Mouse (Mus musculus) midbrain, embryonic 14.5 days (tissue): ENCODE results near the gene Zfp787. TPM values are rescaled to one million over a fixed set of nuclear protein-coding genes. Genes with fewer than 3 reads are reported as not detected.
"Not testable (repeated sequence)": the region's sequence is repeated elsewhere in the genome, so short reads cannot be mapped to it uniquely, and the experiment has no call there.

Experiments
- ATAC-seq: fragments of 200-750 bp; cut with Nextera tagmentation; 2 replicates; pipeline ENCODE4 v1.8.0; 2017; ENCODE audit warnings: moderate number of reproducible peaks, moderate library complexity; ENCODE audit not compliant: low FRiP score, low TSS enrichment
- DNase-seq: peaks from one replicate; pipeline ENCODE4 v3.0.0-alpha.2; 2015
- H3K27ac ChIP-seq: fragments of 300-500 bp; sonication (generic); replicated peaks from 2 replicates; pipeline ENCODE4 v1.5.1; 2014; ENCODE audit warnings: mild to moderate bottlenecking, low read depth, low read length, moderate library complexity
- H3K27me3 ChIP-seq: fragments of 300-500 bp; sonication (generic); 2 replicates; pipeline ENCODE4 v1.6.1; 2014; ENCODE audit warnings: low read length, control low read depth, mixed read lengths; ENCODE audit not compliant: control insufficient read depth, insufficient read depth
- H3K36me3 ChIP-seq: fragments of 300-500 bp; sonication (generic); 2 replicates; pipeline ENCODE4 v1.6.1; 2014; ENCODE audit warnings: low read length, control low read depth; ENCODE audit not compliant: control insufficient read depth, insufficient read depth
- H3K4me1 ChIP-seq: fragments of 300-500 bp; sonication (generic); 2 replicates; pipeline ENCODE4 v1.6.1; 2014; ENCODE audit warnings: mild to moderate bottlenecking, antibody characterized with exemption, low read length, control low read depth; ENCODE audit not compliant: control insufficient read depth, insufficient read depth
- H3K4me2 ChIP-seq: fragments of 300-500 bp; sonication (generic); 2 replicates; pipeline ENCODE4 v1.6.1; 2014; ENCODE audit warnings: mild to moderate bottlenecking, low read length, moderate library complexity
- H3K4me3 ChIP-seq: fragments of 300-500 bp; sonication (generic); replicated peaks from 2 replicates; pipeline ENCODE4 v1.5.1; 2014; ENCODE audit warnings: low read depth, low read length
- H3K9ac ChIP-seq: fragments of 300-500 bp; sonication (generic); replicated peaks from 2 replicates; pipeline ENCODE4 v1.6.1; 2014; ENCODE audit warnings: mild to moderate bottlenecking, low read length, moderate library complexity
- H3K9me3 ChIP-seq: fragments of 300-500 bp; sonication (generic); 2 replicates; pipeline ENCODE4 v1.6.1; 2016; ENCODE audit warnings: low read length, control low read depth, mixed read lengths; ENCODE audit not compliant: control insufficient read depth
- WGBS: fragments of 180-500 bp; shearing (Covaris S2); extraction: QIAGEN DNeasy Blood & Tissue Kit; methylation state at CpG from one replicate; pipeline ENCODE4 v1.1.7; 2014; 5-methylcytosine and 5-hydroxymethylcytosine counted together
- polyA plus RNA-seq: library from polyadenylated mRNA; unstranded; fragments of >200 nt; fragmentation: Nextera tagmentation; extraction: Ambion mirVana; gene quantifications from 2 replicates; pipeline ENCODE4 v1.2.1, GENCODE M21; 2014

Zfp787 gene
- polyA plus RNA-seq, 1 experiment from 2014 or later: 12.0 TPM

- Histone ChIP-seq H3K4me3 (no peak overlapping the region), H3K4me2 (no peak overlapping the region), H3K4me1 (no peaks in the 10 kb centered on the region), H3K9ac (no peak overlapping the region), H3K9me3 (no peaks in the 10 kb centered on the region), H3K27me3 (no peaks in the 10 kb centered on the region), H3K27ac (no peak overlapping the region), H3K36me3 (peaks cover 66% of the 10 kb centered on the region)
- 91% methylated on average over 1 of the region's 1 CpGs for WGBS
- ATAC-seq (no peak), DNase-seq (no peak)
These were observed 29.6 kb upstream of the Zfp787 start for GRCm38 (mm10) chr7:6185391-6185790.

GRCm38 (mm10) chr7:6184521-6184920 is 28.7 kb upstream of the Zfp787 start:
- DNase-seq (no peak), ATAC-seq (no peak)
- Histone ChIP-seq H3K4me3 (no peak overlapping the region), H3K9ac (no peak overlapping the region), H3K9me3 (no peaks in the 10 kb centered on the region), H3K36me3 (peaks cover 62% of the 10 kb centered on the region), H3K4me2 (no peak overlapping the region), H3K27me3 (no peaks in the 10 kb centered on the region), H3K27ac (no peak overlapping the region), H3K4me1 (no peaks in the 10 kb centered on the region)
- WGBS: 91% methylated on average over 8 of the region's 8 CpGs

- H3K36me3 ChIP-seq: peaks cover 58% of the 10 kb centered on the region
- H3K27ac ChIP-seq: no peak overlapping the region
- no peak for ATAC-seq
- H3K9me3 ChIP-seq: no peaks in the 10 kb centered on the region
- H3K27me3 ChIP-seq: no peaks in the 10 kb centered on the region
- H3K4me1 ChIP-seq: no peaks in the 10 kb centered on the region
- WGBS: 97% methylated on average over 19 of the region's 19 CpGs
- no peak overlapping the region for H3K4me3 ChIP-seq
- no peak overlapping the region for H3K9ac ChIP-seq
- DNase-seq: no peak
- no peak overlapping the region for H3K4me2 ChIP-seq
These were observed 28.0 kb upstream of the Zfp787 start for GRCm38 (mm10) chr7:6183802-6184201.

GRCm38 (mm10) chr7:6182882-6183281 is 27.1 kb upstream of the Zfp787 start:
- H3K27me3 ChIP-seq: no peaks in the 10 kb centered on the region
- H3K4me2 ChIP-seq: no peak overlapping the region
- no peak overlapping the region for H3K27ac ChIP-seq
- peaks cover 54% of the 10 kb centered on the region for H3K36me3 ChIP-seq
- H3K9ac ChIP-seq: no peak overlapping the region
- DNase-seq (no peak), ATAC-seq (no peak)
- H3K9me3 ChIP-seq: no peaks in the 10 kb centered on the region
- H3K4me3 ChIP-seq: no peak overlapping the region
- H3K4me1 ChIP-seq: no peaks in the 10 kb centered on the region

GRCm38 (mm10) chr7:6179013-6179412 is 23.2 kb upstream of the Zfp787 start:
- H3K9ac ChIP-seq: no peak overlapping the region
- H3K27ac ChIP-seq: no peak overlapping the region
- DNase-seq: no peak
- no peaks in the 10 kb centered on the region for H3K27me3 ChIP-seq
- H3K9me3 ChIP-seq: no peaks in the 10 kb centered on the region
- H3K36me3 ChIP-seq: peaks cover 23% of the 10 kb centered on the region
- no peaks in the 10 kb centered on the region for H3K4me1 ChIP-seq
- no peak for ATAC-seq
- no peak overlapping the region for H3K4me2 ChIP-seq
- H3K4me3 ChIP-seq: no peak overlapping the region

- not testable (repeated sequence) for DNase-seq, H3K4me3 ChIP-seq, H3K27me3 ChIP-seq, H3K9ac ChIP-seq, H3K27ac ChIP-seq, H3K4me2 ChIP-seq, H3K4me1 ChIP-seq, ATAC-seq, H3K9me3 ChIP-seq
- 90% methylated on average over 9 of the region's 9 CpGs for WGBS
- peaks cover 12% of the 10 kb centered on the region; the same call in 1 of the 2 replicates for H3K36me3 ChIP-seq
These were observed 18.7 kb upstream of the Zfp787 start for GRCm38 (mm10) chr7:6174365-6174987.

- DNase-seq (no peak), ATAC-seq (no peak)
- no peak overlapping the region for H3K4me3 ChIP-seq
- H3K36me3 ChIP-seq: peaks cover 10% of the 10 kb centered on the region; the same call in 1 of the 2 replicates
- WGBS: 90% methylated on average over 8 of the region's 8 CpGs
- no peak overlapping the region for H3K9ac ChIP-seq
- 0 out of 2 replicates have a peak, but pooled peaks cover 3% of the 10 kb centered on the region for H3K4me1 ChIP-seq
- no peaks in the 10 kb centered on the region for H3K27me3 ChIP-seq
- H3K27ac ChIP-seq: no peak overlapping the region
- H3K9me3 ChIP-seq: no peaks in the 10 kb centered on the region
- H3K4me2 ChIP-seq: peak overlapping the region; percentile 90; the same call in 1 of the 2 replicates
These were observed 18.1 kb upstream of the Zfp787 start for GRCm38 (mm10) chr7:6173872-6174271.

- Histone ChIP-seq H3K4me2 (peak overlapping the region; percentile 90), H3K9ac (peak overlapping the region; percentile 78), H3K9me3 (no peaks in the 10 kb centered on the region), H3K4me3 (peak overlapping the region; percentile 66), H3K36me3 (peaks cover 4% of the 10 kb centered on the region; the same call in 1 of the 2 replicates), H3K4me1 (0 out of 2 replicates have a peak, but pooled peaks cover 3% of the 10 kb centered on the region), H3K27ac (peak overlapping the region; percentile 87), H3K27me3 (no peaks in the 10 kb centered on the region)
- under 1% methylated on average over 28 of the region's 28 CpGs for WGBS
- ATAC-seq (peak; percentile 38), DNase-seq (peak; percentile 48)
These were observed 17.0 kb upstream of the Zfp787 start for GRCm38 (mm10) chr7:6172674-6173244.
